Mouse (Mus musculus) fibroblast of lung, adult 2 months (primary cell): ENCODE data around the gene Sumf1.
A peak's percentile ranks its signal among the peaks of the same experiment; 100 is the strongest.

Source experiments
- DNase-seq: peaks from one replicate; pipeline ENCODE4 v3.0.0-alpha.2; 2011; ENCODE audit warnings: low read depth

The Sumf1 gene

GRCm38 (mm10) chr6:108206914-108207566, 21.7 kb upstream of the Sumf1 start:
- DNase-seq: no peak

- DNase-seq: no peak
Measured at GRCm38 (mm10) chr6:108206145-108206544, 20.8 kb upstream of the Sumf1 start.

- DNase-seq: no peak
Measured at GRCm38 (mm10) chr6:108204322-108204721, 18.9 kb upstream of the Sumf1 start.

GRCm38 (mm10) chr6:108198286-108198685, 12.9 kb upstream of the Sumf1 start:
- DNase-seq: no peak

- no peak for DNase-seq
Measured at GRCm38 (mm10) chr6:108197117-108197516, 11.7 kb upstream of the Sumf1 start.

- no peak for DNase-seq
Measured at GRCm38 (mm10) chr6:108196665-108197064, 11.3 kb upstream of the Sumf1 start.

GRCm38 (mm10) chr6:108192632-108193031, 7.2 kb upstream of the Sumf1 start:
- DNase-seq: no peak

- no peak for DNase-seq
Measured at GRCm38 (mm10) chr6:108190690-108191089, 5.3 kb upstream of the Sumf1 start.

GRCm38 (mm10) chr6:108185685-108186009, 265 bp upstream of the Sumf1 start:
- no peak for DNase-seq

- DNase-seq: no peak
Measured at GRCm38 (mm10) chr6:108179087-108179486, 6.3 kb downstream of the Sumf1 start.

GRCm38 (mm10) chr6:108174181-108174580, 11.2 kb downstream of the Sumf1 start:
- no peak for DNase-seq

GRCm38 (mm10) chr6:108172219-108172618, 13.2 kb downstream of the Sumf1 start:
- no peak for DNase-seq

- DNase-seq: no peak
Measured at GRCm38 (mm10) chr6:108169466-108169865, 15.9 kb downstream of the Sumf1 start.

- DNase-seq: no peak
Measured at GRCm38 (mm10) chr6:108168723-108169122, 16.7 kb downstream of the Sumf1 start.

GRCm38 (mm10) chr6:108167946-108168680, 17.3 kb downstream of the Sumf1 start:
- no peak for DNase-seq

- DNase-seq: no peak
Measured at GRCm38 (mm10) chr6:108165598-108165997, 19.8 kb downstream of the Sumf1 start.

GRCm38 (mm10) chr6:108164935-108165334, 20.4 kb downstream of the Sumf1 start:
- no peak for DNase-seq

GRCm38 (mm10) chr6:108160608-108161007, 24.8 kb downstream of the Sumf1 start:
- DNase-seq: no peak

- no peak for DNase-seq
Measured at GRCm38 (mm10) chr6:108156881-108157280, 28.5 kb downstream of the Sumf1 start.

GRCm38 (mm10) chr6:108154243-108154642, 31.1 kb downstream of the Sumf1 start:
- no peak for DNase-seq

GRCm38 (mm10) chr6:108152661-108153269, 32.6 kb downstream of the Sumf1 start:
- no peak for DNase-seq

- peak; percentile 44 for DNase-seq
Measured at GRCm38 (mm10) chr6:108152081-108152480, 33.3 kb downstream of the Sumf1 start.

- no peak for DNase-seq
Measured at GRCm38 (mm10) chr6:108149235-108149634, 36.1 kb downstream of the Sumf1 start.
